Comparison of ENCODE assay signal across 9 mouse cellular contexts in genomic region chr5:100671398-100671797, GRCm38 (mm10). TPM values are rescaled to one million over a fixed set of nuclear protein-coding genes. Genes with fewer than 3 reads are reported as not detected.
DNase-seq lines count a peak whose midpoint lies in the region; ATAC-seq and TF ChIP-seq lines count a peak whose summit lies in the region.
"Had no signal": no experiment of that assay in that cellular context is flagged by ENCODE, and none has a peak within 500 bp of the region (broad histone marks: within the 10 kb centered on the region; RNA-seq: fewer than 3 reads in every experiment).

No protein-coding gene starts in this region.

- peak; percentile 60 for TF ChIP-seq CTCF in cortical plate, adult 2 months (IDR thresholded peaks at IDR 0.05; ENCODE audit: extremely low read depth, insufficient read depth, low read length)

- peaks cover 11% of the 10 kb centered on the region for H3K4me1 ChIP-seq in midbrain, embryonic 14.5 days (ENCODE audit: control insufficient read depth, insufficient read depth, low read length)
- peaks cover 12% of the 10 kb centered on the region for H3K4me1 ChIP-seq in midbrain, embryonic 11.5 days (ENCODE audit: control insufficient read depth, insufficient read depth, low read length)
- H3K4me1 ChIP-seq in cortical plate, adult 2 months (ENCODE audit: control insufficient read depth, insufficient read depth, low read length): no peaks in the 10 kb centered on the region

- no peaks in the 10 kb centered on the region for H3K27me3 ChIP-seq in midbrain, embryonic 14.5 days (ENCODE audit: control insufficient read depth, insufficient read depth, low read length)
- H3K27me3 ChIP-seq in midbrain, embryonic 11.5 days (ENCODE audit: control insufficient read depth, insufficient read depth, low read length): no peaks in the 10 kb centered on the region
- H3K27me3 ChIP-seq: hindbrain, embryonic 15.5 days had no signal

- no peak overlapping the region for H3K27ac ChIP-seq in midbrain, embryonic 14.5 days (replicated peaks; ENCODE audit: low read depth, low read length)
- no peak overlapping the region for H3K27ac ChIP-seq in midbrain, embryonic 11.5 days (ENCODE audit: low read depth, low read length)
- no peak overlapping the region for H3K27ac ChIP-seq in cortical plate, adult 2 months (ENCODE audit: insufficient read depth, low read length)
- H3K27ac ChIP-seq: hindbrain, embryonic 15.5 days had no signal

- DNase-seq in frontal cortex, postnatal 25 days (ENCODE audit: low spot score in 2 of 2): no peak
- DNase-seq in midbrain, embryonic 14.5 days: peak; percentile 39
- no peak for DNase-seq in midbrain, embryonic 11.5 days (ENCODE audit: low spot score, missing footprints)
- DNase-seq in ZHBTc4 (ENCODE audit: low read depth, low spot score): peak; percentile 80
- peak; percentile 43 for DNase-seq in left cerebral cortex, postnatal 4 days
- peak; percentile 40 for DNase-seq in right cerebral cortex, postnatal 4 days

- ATAC-seq in frontal cortex, adult (ENCODE audit: low TSS enrichment): peak; percentile 24; the same call in 1 of the 2 replicates
- no peak for ATAC-seq in midbrain, embryonic 14.5 days (ENCODE audit: low FRiP score, low TSS enrichment)
- ATAC-seq in midbrain, embryonic 11.5 days (ENCODE audit: low FRiP score): no peak

- H3K9me3 ChIP-seq in midbrain, embryonic 14.5 days (ENCODE audit: control insufficient read depth, low read length): no peaks in the 10 kb centered on the region
- H3K9me3 ChIP-seq in midbrain, embryonic 11.5 days (ENCODE audit: control insufficient read depth, low read length): no peaks in the 10 kb centered on the region
- H3K9me3 ChIP-seq: hindbrain, embryonic 15.5 days had no signal

- WGBS in midbrain, embryonic 14.5 days: 30% methylated on average over 5 of the region's 5 CpGs
- 31% methylated on average over 5 of the region's 5 CpGs for WGBS in midbrain, embryonic 11.5 days

- intact Hi-C loops in left cerebral cortex, postnatal 4 days (cut with DNase I): no loop called here

- no peak for TF ChIP-seq POLR2A in cortical plate, adult 2 months (IDR thresholded peaks at IDR 0.05; ENCODE audit: extremely low read depth, insufficient read depth, low read length)

- H3K9ac ChIP-seq in midbrain, embryonic 14.5 days (replicated peaks; ENCODE audit: low read length): no peak overlapping the region
- no peak overlapping the region for H3K9ac ChIP-seq in midbrain, embryonic 11.5 days (ENCODE audit: low read length)
- H3K9ac ChIP-seq: hindbrain, embryonic 15.5 days had no signal

- H3K4me2 ChIP-seq in midbrain, embryonic 14.5 days (ENCODE audit: low read length): no peak overlapping the region
- H3K4me2 ChIP-seq in midbrain, embryonic 11.5 days: no peak overlapping the region
- H3K4me2 ChIP-seq: hindbrain, embryonic 15.5 days had no signal

- H3K36me3 ChIP-seq in midbrain, embryonic 14.5 days (ENCODE audit: control insufficient read depth, insufficient read depth, low read length): peaks cover 6% of the 10 kb centered on the region; the same call in 1 of the 2 replicates
- H3K36me3 ChIP-seq in midbrain, embryonic 11.5 days (ENCODE audit: control insufficient read depth, insufficient read depth, low read length): no peaks in the 10 kb centered on the region
- H3K36me3 ChIP-seq: hindbrain, embryonic 15.5 days had no signal

- H3K4me3 ChIP-seq in midbrain, embryonic 14.5 days (replicated peaks; ENCODE audit: low read depth, low read length): no peak overlapping the region
- no peak overlapping the region for H3K4me3 ChIP-seq in midbrain, embryonic 11.5 days (ENCODE audit: low read depth, low read length)
- H3K4me3 ChIP-seq in cortical plate, adult 2 months (ENCODE audit: insufficient read depth, low read length): no peak overlapping the region
- H3K4me3 ChIP-seq: hindbrain, embryonic 15.5 days had no signal

RNA-seq across cellular contexts. Expression of gene Coq2, which starts 3.5 kb away (rescaled TPM):
- 52.1 and 54.8 TPM in 2 replicates for polyA plus RNA-seq in midbrain, embryonic 14.5 days (2014; fragmentation: Nextera tagmentation; extraction: Ambion mirVana)
- polyA plus RNA-seq in midbrain, embryonic 11.5 days (2014; fragmentation: Nextera tagmentation; extraction: Ambion mirVana): 50.8 and 59.4 TPM in 2 replicates
- 157 and 158 TPM in 2 replicates for polyA plus RNA-seq in cortical plate, adult 2 months (2012; rRNA removed)
- 10 to 100 TPM; 47.0 to 47.7 TPM for total RNA-seq in left cerebral cortex, postnatal 4 days (2021)

RNA-seq across cellular contexts. Expression of gene Hpse, which starts 48.1 kb away (rescaled TPM):
- 0.55 TPM in 1 of 2 replicates, not detected in the other for polyA plus RNA-seq in midbrain, embryonic 14.5 days (2014; fragmentation: Nextera tagmentation; extraction: Ambion mirVana)
- polyA plus RNA-seq in midbrain, embryonic 11.5 days (2014; fragmentation: Nextera tagmentation; extraction: Ambion mirVana): 1.2 and 1.3 TPM in 2 replicates
- 1.1 and 1.2 TPM in 2 replicates for polyA plus RNA-seq in cortical plate, adult 2 months (2012; rRNA removed)
- under 1 TPM; 0.38 to 0.50 TPM for total RNA-seq in left cerebral cortex, postnatal 4 days (2021)

Comparison
In these comparisons a context has a peak if more than half of its experiments do, and no peak if none do; other contexts are left out.
1. DNase-seq: peak in midbrain, embryonic 14.5 days (single experiment), ZHBTc4 (single experiment), left cerebral cortex, postnatal 4 days (single experiment) and right cerebral cortex, postnatal 4 days (single experiment); none in frontal cortex, postnatal 25 days (0 of 2) and midbrain, embryonic 11.5 days (single experiment).